Mouse (Mus musculus) ovary, postnatal 14 days (tissue): ENCODE measurements around the gene Def6.

Experiments used
- DNase-seq: peaks from one replicate; pipeline ENCODE4 v3.0.0; 2022; ENCODE audit warnings: low spot score

The Def6 gene

DNA sequence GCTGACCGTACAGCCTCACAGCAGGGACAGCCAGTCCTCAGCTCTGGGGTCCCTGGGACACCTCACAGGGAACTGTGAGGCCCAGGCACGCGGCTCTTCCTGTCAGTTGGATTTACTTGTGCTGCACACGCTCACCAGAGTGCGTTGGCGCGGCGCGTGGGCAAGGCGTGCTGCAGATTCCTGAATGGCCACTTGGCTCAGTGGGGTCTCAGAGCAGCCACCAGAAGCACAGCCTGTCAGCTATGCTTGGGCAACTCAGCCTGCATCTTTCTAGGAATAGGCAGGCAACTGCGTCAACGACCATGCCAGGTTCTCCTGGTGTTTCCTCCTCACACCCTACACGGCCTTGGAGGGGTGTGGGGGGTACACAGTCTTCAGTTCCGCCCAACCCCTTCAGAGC lies 69.6 kb downstream of the Def6 start:
- DNase-seq: no peak

GRCm38 (mm10) chr17:28277721-28278120 lies 70.1 kb downstream of the Def6 start:
- no peak for DNase-seq

- DNase-seq: no peak
Observed at GRCm38 (mm10) chr17:28278156-28278555, 70.6 kb downstream of the Def6 start.
